Comparison of ENCODE assay signal across 8 mouse cellular contexts in genomic region chr4:107801366-107802184, GRCm38 (mm10). TPM values are rescaled to one million over a fixed set of nuclear protein-coding genes. Genes with fewer than 3 reads are reported as not detected.
DNase-seq lines count a peak whose midpoint lies in the region; ATAC-seq lines count a peak whose summit lies in the region.

No protein-coding gene starts in this region.

- peak overlapping the region; percentile 100 for H3K4me2 ChIP-seq in intestine, embryonic 14.5 days (ENCODE audit: low read length)

- H3K36me3 ChIP-seq in intestine, embryonic 14.5 days (ENCODE audit: control insufficient read depth, insufficient read depth, low read length), result no peaks in the 10 kb centered on the region

- 3% methylated on average over 37 of the region's 41 CpGs for WGBS in intestine, embryonic 14.5 days

- H3K27ac ChIP-seq in intestine, embryonic 14.5 days (ENCODE audit: low read depth), result peak overlapping the region; percentile 64

- no peaks in the 10 kb centered on the region for H3K9me3 ChIP-seq in intestine, embryonic 14.5 days (ENCODE audit: control insufficient read depth, low read length)

- H3K4me1 ChIP-seq in intestine, embryonic 14.5 days (replicated peaks; ENCODE audit: control insufficient read depth, insufficient read depth, low read length), result 0 out of 2 replicates have a peak, but pooled peaks cover 6% of the 10 kb centered on the region

- peak overlapping the region; percentile 57 for H3K4me3 ChIP-seq in intestine, embryonic 14.5 days (ENCODE audit: low read depth, low read length)

- H3K9ac ChIP-seq in intestine, embryonic 14.5 days (ENCODE audit: low read length), result peak overlapping the region; percentile 53

- H3K27me3 ChIP-seq in intestine, embryonic 14.5 days (replicated peaks; ENCODE audit: control insufficient read depth, insufficient read depth, low read length), result no peaks in the 10 kb centered on the region; the same call in 1 of the 2 replicates

- intact Hi-C loops in left cerebral cortex, postnatal 25 days (cut with DNase I), result loop anchor here (2.0 to 5.0 kb wide), 2 partner anchors 46 to 63 kb away; no protein-coding TSS in a partner anchor

- DNase-seq in T-cell, adult 2 months (ENCODE audit: low spot score), result peak; percentile 69
- DNase-seq in cerebellum, postnatal 14 days, result peak; percentile 88 to 90
- peak; percentile 82 to 83 for DNase-seq in frontal cortex, postnatal 36 days (ENCODE audit: low spot score in 2 of 2)
- peak; percentile 90 for DNase-seq in intestine, embryonic 14.5 days (ENCODE audit: low spot score)
- DNase-seq in left cerebral cortex, postnatal 25 days (ENCODE audit: low spot score in 2 of 2), result peak; percentile 83 to 85
- peak; percentile 40 for DNase-seq in right cerebral cortex, postnatal 4 days
- DNase-seq in adipocyte (ENCODE audit: low spot score), result no peak

- peak; percentile 44 for ATAC-seq in intestine, embryonic 14.5 days (replicated peaks; ENCODE audit: low FRiP score, low TSS enrichment, low read depth)
- ATAC-seq in megakaryocyte-erythroid progenitor cell, adult 5-6 weeks (replicated peaks; ENCODE audit: low FRiP score, low TSS enrichment, poor library complexity, severe bottlenecking), result peak; percentile 58

RNA-seq across cellular contexts. Expression of gene Lrp8, which starts 0.5 kb away (rescaled TPM):
- polyA plus RNA-seq in intestine, embryonic 14.5 days (2014; fragmentation: Nextera tagmentation; extraction: Ambion mirVana), result 3.6 and 5.1 TPM in 2 replicates
- total RNA-seq in left cerebral cortex, postnatal 25 days (2021), result 100 to 1,000 TPM in 1 of 2 experiments, 10 to 100 TPM in 1; 83.4 to 107 TPM
- total RNA-seq in megakaryocyte-erythroid progenitor cell, adult 5-6 weeks (2014; fragmentation: Nextera tagmentation), result 7.4 and 10.9 TPM in 2 replicates
- total RNA-seq in megakaryocyte-erythroid progenitor cell, adult 5-6 weeks (2017), result 4.9 and 5.6 TPM in 2 replicates

Comparison
In these comparisons a context has a peak if more than half of its experiments do, and no peak if none do; other contexts are left out.
1. RNA of gene Lrp8, which starts 0.5 kb away (total RNA-seq): 83.4 to 107 TPM in left cerebral cortex, postnatal 25 days; 4.9 to 10.9 TPM in megakaryocyte-erythroid progenitor cell, adult 5-6 weeks; every median in the first group is over 4 times any median in the second.